Mouse (Mus musculus) spleen, postnatal 36 days (tissue): ENCODE data around the gene Nubp1.

Source experiments
- DNase-seq, 2 experiments: peaks; one replicate each; pipeline ENCODE4 v3.0.0; 2022; ENCODE audit warnings: low spot score in 2 of 2, mixed read lengths in 1 of 2

The Nubp1 gene

DNA sequence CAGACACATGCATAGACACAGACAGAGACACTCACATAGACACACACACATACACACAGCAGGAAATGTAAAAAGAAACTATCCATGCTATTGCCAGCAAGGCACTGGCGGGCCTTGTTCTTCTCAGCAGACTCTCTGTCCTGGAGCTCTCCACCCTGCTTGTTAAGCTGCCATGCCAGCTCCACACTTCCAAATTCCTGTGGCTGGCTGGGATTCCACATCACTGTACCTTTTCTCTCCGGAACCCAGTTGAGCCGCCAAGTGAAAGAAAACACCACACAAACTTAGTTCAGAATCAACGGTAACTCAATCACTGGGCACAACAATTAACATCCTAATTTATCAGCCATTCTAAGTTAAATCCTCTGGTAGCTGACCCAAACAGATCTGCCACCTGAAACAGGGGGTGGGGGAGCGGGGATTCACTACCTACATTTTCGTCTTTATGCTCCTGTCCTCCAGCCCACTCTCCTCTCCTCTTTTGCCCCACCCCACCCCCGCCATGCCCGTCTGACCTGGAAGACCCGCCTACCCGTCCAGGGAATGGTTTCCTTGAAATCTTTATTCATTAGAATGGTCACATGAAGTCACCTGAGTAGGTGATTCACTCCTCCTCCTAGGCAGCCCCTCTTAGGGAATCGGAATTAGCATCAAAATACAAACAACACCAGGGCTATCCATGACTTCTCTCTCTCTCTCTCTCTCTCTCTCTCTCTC, 55.8 kb downstream of the Nubp1 start:
- DNase-seq = no peak

DNA sequence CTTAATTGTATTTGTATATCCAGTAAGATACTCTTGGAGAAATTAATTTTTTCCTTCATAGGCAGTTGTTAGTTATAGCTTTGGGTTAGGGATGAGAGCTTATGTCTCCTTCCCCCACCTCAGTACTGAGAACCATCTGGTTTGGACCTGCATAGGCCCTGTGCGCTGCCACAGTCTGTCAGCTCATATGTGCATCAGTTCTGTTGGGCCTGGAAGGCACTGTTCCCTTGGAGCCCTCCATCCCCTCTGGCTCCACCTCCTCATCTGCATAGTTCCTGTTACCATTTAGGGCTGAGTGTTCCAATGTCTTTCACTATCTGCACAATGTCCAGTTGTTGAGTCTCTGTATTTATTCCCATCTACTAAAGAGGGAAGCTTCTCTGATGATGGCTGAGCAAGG, 56.5 kb downstream of the Nubp1 start:
- no peak for DNase-seq

DNA sequence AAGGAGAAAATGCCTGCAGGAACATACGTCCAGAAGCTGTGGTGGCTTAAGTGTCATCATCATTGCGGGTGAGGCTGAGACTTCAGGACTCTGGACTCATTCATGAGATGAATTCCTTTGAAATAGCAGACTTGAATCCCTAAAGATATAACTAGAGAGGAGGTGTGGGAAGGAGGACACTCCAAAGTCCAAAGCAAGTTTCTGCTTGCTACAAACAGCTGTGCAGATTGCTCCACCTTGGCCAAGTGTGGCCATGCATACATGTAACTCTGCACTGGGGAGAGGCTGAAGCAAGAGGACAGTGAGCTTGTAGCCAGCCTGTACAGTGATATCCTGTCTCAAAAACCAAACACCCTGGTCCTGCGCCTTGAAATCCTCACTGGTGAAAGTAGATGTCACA, 60.2 kb downstream of the Nubp1 start:
- no peak for DNase-seq
